Mouse (Mus musculus) heart, postnatal 14 days (tissue): ENCODE results near the gene C2cd5. TPM values are rescaled to one million over a fixed set of nuclear protein-coding genes. Genes with fewer than 3 reads are reported as not detected.
"Not testable (repeated sequence)": the region's sequence is repeated elsewhere in the genome, so short reads cannot be mapped to it uniquely, and the experiment has no call there.

Source experiments
- DNase-seq, 2 experiments: peaks; one replicate each; pipeline ENCODE4 v3.0.0; 2021 to 2022
- intact Hi-C: fragments of 180-260 bp; cut with DNase I; formaldehyde crosslinking; loops from one replicate; pipeline ENCODE4 v1.15.1; 2025
- total RNA-seq, 2 experiments: library from RNA; stranded (reverse); gene quantifications; 2 replicates each; pipeline ENCODE4 v1.2.3; 2021

The C2cd5 gene
- total RNA-seq, 2 experiments from 2014 or later, result 19.2 to 20.1 TPM

DNA sequence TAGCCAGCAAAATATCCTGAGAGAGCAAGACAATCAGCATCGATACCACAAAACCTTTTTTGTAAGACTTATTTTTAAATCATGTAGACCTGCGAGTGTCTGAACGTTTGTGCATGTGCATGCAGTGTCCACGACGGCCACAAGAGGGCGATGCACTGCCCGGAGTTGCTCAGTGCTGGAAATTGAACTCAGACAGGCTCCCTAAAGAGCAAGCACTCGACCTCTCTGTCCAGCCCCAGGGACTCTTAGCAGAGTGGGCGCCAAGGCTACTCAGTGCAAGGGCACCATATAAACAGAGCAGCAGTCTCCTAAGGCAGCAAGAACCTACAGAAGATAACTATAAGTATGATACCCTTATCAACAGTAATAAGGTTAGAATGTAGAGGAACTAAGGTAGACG lies 111.2 kb downstream of the C2cd5 start:
- peak; percentile 60 to 79 for DNase-seq
- intact Hi-C loops, result no loop called here

DNA sequence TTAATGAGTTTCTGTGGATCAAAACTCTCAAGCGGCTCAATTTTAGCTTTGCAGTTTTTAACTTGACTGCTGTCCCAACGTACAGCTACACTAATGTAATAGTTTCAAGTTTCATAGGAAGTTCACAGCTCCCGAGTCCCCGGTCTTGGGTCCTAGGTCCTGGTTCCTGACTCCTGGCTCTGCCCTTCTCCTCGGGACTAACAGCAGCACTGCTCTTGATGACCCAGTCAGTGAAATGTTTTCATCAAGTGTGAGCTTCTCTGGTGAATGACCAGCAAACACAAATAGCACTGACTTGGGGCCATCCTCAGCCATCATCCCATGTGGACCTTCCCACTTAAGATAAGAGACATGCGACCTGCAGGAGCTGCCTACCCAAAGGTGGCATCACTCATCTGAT lies 111.7 kb downstream of the C2cd5 start:
- no peak for DNase-seq
- intact Hi-C loops, result no loop called here

DNA sequence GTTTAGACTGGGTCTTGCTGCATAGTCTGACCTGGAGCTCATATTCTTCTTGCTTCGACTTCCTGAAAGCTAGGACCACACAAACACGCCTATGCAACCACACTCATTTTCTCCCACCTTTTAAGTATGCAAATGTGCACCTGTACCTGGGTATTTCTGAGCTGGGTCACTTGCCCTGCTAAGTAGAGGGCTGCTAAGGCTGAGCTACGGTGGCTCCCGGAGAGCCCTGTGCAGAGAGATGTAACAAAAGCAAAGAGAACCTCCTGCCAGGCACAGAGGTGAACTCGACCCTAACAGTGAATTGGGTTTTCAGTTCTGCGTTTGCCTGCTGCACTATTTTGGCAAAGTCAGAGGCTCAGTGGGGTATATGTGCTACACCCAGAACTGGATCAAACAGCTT lies 112.3 kb downstream of the C2cd5 start:
- no peak for DNase-seq
- intact Hi-C loops, result no loop called here

DNA sequence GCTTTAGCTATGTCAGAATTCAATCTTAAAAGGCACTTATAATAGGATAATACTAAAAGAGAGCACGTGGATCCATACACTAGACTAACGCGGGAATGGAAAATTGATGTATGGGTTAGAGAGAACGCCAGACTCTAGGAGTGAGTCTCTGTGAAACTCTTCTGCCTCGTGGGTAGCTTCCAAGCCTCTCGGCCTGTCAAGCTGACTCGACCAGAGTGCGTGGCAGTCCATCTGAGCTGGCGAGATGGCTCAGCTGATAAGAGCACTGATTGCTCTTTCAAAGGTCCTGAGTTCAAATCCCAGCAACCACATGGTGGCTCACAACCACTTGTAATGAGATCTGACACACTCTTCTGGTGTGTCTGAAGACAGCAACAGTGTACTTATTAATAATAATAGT lies 113.2 kb downstream of the C2cd5 start:
- DNase-seq, intact Hi-C loops: not testable (repeated sequence)

DNA sequence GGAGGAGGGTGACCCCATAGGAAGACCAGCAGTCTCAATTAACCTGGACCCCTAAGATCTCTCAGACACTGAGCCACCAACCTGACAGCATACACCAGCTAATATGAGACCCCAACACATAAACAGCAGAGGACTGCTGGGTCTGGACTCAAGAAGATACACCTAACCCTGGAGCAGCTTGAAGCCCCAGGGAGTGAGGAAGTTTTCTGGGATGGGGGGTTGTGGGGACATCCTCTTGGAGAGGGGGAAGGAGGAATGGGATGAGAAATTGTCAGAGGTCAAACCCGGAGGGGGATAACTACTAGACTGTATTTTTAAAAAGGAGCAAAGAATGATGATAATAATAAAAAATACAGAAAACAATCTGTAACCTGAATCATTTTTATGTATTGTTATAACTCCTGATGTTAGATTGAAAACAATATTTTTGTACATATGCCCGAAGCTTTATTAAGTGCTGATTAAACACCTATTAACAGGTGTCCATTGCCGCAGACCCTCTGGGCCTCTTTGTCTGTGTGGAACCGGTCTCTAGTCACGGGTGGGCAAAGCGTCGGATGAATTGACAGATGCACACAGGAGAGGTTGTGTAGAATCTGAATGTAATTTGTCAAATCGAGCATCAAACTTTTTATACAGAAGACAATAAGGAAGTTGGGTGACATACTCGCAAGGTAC lies 114.2 kb downstream of the C2cd5 start:
- intact Hi-C loops, result not testable (repeated sequence)

DNA sequence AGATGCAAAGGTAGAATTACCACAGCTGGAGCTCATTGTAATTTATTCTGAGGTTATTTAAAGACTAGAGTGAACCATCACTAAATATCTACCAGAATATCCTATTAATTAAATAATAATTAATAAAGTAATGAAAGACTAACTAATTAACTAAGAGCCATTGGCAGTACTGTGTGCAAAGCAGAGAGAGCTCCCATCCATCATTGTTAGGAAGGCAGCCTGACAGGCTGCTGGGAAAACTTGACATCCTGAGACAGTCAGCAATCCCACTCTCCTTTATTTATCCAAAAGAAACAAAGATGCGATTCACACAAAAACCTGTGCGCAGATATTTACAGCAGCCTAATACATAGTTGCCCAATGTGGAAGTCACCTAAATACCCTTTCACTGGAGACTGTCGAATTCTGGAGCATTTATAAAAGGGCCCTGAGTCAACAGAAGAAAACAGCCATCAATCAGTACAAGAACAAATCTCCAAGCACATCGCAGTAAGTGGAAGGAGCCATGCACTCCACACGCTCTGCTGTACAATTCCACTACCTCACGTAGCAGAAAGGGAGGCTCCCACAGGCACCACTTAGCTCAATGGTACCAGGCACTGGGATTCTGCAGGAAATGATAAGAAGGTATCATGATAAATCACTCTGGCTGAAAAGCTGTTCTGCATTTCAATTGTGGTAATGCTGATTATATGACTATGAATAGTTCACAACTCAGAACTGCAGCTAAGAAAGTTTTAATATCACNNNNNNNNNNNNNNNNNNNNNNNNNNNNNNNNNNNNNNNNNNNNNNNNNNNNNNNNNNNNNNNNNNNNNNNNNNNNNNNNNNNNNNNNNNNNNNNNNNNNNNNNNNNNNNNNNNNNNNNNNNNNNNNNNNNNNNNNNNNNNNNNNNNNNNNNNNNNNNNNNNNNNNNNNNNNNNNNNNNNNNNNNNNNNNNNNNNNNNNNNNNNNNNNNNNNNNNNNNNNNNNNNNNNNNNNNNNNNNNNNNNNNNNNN lies 120.0 kb downstream of the C2cd5 start:
- intact Hi-C loops, result no loop called here

More for the DNA sequence above, 114.2 kb downstream of the C2cd5 start:
- not testable (repeated sequence) for DNase-seq

DNA sequence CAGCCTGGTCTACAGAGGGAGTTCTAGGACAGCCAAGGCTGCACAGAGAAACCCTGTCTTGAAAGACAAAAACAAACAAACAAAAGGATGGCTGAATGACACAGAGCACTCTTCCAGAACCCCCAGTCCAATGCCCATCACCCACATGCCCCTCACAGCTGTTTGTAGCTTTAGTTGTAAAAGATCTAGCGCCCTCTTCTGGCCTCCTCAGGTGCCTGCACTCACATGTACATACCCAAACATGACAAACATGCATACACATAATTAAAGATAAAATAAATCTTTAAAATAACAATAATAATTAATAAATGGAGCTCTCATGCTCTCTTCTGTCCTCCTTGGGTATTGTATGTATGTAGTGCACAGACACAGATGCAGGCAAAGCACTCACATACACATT lies 122.7 kb downstream of the C2cd5 start:
- intact Hi-C loops, result no loop called here
- no peak for DNase-seq

More for the DNA sequence above, 120.0 kb downstream of the C2cd5 start:
- no peak for DNase-seq

DNA sequence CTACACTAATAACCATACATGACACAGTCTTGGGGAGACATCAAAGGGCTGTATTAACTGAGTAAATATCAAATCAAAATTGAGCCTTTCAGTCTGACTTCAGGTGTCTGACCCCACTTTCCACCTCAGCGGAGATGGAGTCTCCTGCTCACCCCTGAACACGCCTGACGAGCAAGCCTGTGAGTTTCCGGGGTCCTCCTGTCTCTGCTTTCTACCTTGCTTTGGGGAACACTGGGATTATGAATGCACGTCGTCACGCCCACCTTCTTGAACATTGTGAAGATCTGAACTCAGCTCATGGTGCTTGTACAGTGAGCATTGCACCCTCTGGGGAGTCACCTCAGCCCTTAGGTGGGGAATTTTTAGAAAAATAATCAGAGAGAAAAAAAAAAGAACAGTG lies 126.7 kb downstream of the C2cd5 start:
- intact Hi-C loops, result no loop called here
- no peak for DNase-seq

DNA sequence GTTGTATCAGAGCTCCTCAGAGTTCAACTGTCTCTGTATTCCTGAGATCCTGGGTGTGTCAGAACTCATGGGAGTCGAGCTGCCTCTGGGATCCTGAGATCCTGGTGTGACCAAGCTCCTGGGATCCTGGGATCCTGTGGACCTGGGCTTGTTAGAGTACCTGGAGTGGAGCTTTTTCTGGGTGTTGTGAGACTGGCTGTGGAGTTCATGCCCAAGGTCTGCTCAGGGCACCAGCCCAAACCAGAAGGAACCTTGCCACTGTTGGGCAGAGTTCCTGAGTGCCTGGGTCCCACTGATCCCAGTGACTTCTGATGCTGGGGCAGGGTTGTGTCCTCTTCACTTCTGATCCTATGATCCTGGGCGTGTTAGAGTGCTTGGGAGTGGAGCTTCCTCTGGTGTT lies 127.7 kb downstream of the C2cd5 start:
- no peak for DNase-seq
- intact Hi-C loops, result no loop called here

DNA sequence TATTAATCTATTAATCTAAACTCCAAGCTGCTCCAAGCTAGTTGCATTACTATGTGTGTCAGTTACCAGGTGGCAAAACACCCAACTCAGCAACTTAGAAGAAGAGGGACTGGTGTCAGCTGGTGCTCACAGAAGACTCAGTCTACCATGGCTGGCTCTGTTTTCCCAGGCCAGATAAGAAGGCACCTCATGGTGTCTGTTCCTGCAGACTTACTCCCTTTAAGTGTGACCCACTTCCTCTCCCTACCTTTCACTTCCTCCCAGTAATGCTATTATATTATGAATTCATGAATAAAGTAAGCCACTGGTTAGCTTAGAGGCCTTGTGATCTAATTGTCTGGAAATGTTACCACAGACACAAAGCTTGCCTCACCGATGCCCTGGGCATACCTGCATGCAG lies 132.5 kb downstream of the C2cd5 start:
- intact Hi-C loops, result loop anchor here (10.0 kb wide), 2 partner anchors 93 to 153 kb away; no protein-coding TSS in a partner anchor
- DNase-seq, result no peak

DNA sequence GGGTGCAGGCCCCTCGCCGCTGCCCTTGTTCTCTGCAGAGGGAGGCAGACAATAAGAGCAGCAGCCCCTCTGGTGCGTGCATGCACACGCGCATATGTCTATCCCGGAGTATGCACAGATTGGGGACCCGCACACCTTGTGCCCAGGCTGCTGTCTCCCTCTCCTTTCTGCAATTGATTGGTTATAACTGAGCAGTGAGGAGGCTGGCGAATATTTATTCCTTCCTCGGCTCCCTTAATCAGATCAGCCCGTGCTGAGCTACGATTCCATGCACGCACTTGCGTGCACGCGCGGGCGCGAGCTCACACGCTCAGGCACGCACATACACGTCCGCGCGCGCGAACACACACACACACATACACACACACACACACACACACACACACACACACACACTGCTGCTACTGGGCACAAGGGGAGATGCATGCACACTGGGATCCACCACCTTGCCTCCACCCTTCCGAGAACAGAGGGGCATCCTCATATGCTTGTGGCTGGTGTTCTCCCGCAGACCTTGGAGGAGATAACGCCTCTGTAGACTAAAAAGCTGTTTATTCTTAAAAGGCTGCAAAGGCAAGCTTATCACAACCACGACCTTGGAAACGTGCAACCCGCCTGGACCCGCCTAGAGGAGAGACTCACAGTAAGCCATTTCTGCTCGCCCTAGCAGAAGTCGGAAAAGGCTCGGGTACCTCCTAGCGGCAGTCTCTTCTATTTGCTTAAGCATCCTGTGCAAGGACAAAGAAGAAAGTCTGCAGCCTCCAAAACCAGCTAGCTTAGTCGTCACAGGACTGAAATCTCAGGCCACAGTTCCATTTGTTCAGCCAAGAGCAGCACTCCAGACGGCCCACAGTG lies 135.2 kb downstream of the C2cd5 start:
- intact Hi-C loops, result loop anchor here (2.0 to 10.0 kb wide), 3 partner anchors 90 to 186 kb away; no protein-coding TSS in a partner anchor
- peak; percentile 41 to 64 for DNase-seq

DNA sequence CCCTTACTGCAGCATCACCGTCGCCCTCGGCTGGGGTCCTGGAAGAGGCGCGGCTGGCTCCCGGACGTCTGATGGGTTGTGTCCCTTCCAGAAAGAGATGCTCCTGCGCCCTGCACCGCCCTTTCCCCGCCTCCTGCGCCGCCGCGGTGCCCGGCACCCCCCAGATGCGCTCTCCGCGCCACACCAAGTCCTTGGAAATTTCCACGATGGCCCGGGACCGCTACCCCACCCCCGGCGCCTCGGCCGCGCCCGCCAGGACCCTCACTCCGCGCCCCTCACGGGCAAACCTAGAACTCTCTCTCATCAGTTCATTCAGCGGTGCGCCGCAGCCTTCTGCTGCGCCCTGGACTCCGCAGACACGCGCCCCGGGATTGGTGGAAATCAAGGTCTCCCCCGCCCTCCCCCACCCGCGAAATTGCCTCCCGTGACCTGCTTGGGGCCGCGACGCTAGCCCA lies 135.8 kb downstream of the C2cd5 start, which contains the start of gene St8sia1:
St8sia1 (minus strand) TSS at position 377 of the 455 bp plus-strand sequence.
- DNase-seq, result peak; percentile 6 to 9
- intact Hi-C loops, result loop anchor here (2.0 to 10.0 kb wide), 3 partner anchors 89 to 185 kb away; no protein-coding TSS in a partner anchor

DNA sequence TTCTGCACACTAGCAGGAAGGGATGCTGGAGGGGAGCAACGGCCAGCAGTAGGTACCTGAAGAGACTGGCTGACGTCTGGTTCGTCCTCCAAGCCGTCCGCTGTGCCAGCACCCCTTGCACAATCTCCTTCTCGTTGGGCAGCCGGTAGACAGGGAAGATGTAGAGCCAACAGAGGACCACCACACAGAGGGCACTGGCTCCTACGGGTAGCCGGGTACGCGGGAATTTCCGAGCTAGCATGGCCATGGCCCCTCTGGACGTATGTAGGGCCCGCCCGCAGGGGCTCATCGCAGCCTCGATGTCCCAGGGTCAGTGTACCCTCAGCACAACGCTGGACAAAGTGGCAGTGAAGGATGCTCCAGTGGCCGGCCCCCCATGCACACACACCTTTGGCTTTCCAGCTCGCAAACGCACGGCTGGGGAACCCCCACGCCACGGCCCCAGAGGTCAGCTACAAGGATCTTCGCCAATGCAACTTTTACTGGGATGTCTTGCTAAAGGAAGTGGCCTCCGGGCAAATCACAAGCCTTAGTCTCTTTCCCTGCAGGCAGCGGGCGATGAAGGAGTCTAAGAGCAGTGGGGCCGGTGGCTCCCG lies 136.4 kb downstream of the C2cd5 start:
- intact Hi-C loops, result loop anchor here (2.0 to 10.0 kb wide), 3 partner anchors 89 to 185 kb away; no protein-coding TSS in a partner anchor
- no peak for DNase-seq

DNA sequence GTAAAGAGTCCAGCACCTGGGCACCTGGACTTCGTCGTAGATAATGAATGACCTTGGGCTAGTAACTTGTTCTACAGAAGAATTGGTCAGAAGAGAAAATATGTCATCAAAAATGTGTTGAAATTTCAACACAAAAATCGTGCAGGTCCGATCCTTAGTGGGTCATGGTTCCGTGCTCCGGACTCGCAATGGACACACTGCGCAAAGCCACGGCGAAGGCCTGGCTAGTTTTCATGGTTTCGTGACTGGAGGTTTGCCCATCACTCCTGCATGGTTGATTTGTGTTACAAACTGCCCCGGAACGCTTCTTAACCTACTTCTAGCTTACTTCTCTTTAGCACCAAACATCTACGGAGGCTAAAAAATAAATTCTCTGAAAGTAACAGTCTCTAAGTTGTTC lies 137.1 kb downstream of the C2cd5 start:
- no peak for DNase-seq
- intact Hi-C loops, result loop anchor here (10.0 kb wide), 2 partner anchors 88 to 148 kb away; no protein-coding TSS in a partner anchor

DNA sequence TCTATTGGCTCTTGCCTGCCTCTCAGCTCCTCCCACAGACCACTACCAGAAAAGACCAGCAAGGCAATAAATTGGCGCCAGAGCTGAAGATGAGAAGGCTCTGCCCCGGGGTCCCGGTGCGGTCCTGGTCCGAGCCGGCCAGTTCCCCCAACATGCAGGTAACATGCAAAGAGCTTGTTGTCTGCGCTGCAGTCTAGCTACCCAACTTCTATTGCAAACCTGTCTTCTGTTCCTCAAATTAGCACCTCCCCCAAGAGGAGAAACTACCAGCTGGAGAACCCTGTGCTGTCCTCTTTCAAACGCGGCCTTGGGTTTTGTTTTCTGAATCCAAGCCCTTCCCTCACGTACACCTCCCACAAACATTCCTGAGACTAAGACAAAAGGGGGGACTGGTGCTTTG lies 137.5 kb downstream of the C2cd5 start:
- intact Hi-C loops, result loop anchor here (10.0 kb wide), 2 partner anchors 88 to 148 kb away; no protein-coding TSS in a partner anchor
- no peak for DNase-seq

DNA sequence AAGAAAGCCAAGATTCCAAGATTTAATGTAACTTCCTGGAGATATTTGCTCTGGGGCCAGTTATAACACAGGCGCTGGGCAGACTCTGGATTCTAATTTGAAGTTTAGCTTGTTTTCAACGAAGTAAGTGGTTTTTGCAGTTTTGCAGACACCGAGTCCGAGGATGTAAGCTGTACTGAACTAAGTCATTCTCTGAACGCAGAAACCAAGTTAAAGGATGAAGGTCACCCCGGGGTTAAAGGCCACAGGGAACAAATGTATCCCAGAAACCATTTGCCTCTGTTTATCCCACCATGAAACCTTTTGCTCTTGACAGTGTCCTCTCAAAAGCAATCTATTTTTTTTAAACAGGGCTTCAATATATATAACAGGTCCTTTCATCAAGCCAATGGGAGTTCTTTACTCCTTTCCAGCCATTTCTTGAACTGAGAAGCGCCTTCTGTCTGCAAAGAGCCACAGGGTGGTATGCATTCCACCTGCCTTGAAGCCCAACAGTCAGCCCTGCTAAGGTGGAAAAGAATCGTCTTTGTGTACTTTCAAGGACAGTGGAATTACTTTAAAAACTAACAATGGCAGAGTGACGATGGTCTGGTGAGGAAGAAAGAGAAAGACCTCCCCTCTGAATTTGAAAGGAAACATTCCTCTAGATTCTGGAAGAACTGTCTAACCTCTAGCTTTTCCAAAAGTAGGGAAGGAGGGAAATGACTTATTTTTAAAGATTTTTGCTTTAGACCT lies 138.1 kb downstream of the C2cd5 start:
- intact Hi-C loops, result loop anchor here (10.0 kb wide), 2 partner anchors 87 to 147 kb away; no protein-coding TSS in a partner anchor

More for the DNA sequence above, 138.1 kb downstream of the C2cd5 start:
- no peak for DNase-seq
